Mouse (Mus musculus): ENCODE results near the gene Zfp644.
"Not testable (repeated sequence)": the region's sequence is repeated elsewhere in the genome, so short reads cannot be mapped to it uniquely, and the experiment has no call there.

The Zfp644 gene

GRCm38 (mm10) chr5:106696396-106697337 is at the start of gene Zfp644:
Zfp644 (minus strand) TSS chr5:106697287.
- peak; percentile 81 to 86 for DNase-seq (ENCODE audit: low spot score in 2 of 2)

DNA sequence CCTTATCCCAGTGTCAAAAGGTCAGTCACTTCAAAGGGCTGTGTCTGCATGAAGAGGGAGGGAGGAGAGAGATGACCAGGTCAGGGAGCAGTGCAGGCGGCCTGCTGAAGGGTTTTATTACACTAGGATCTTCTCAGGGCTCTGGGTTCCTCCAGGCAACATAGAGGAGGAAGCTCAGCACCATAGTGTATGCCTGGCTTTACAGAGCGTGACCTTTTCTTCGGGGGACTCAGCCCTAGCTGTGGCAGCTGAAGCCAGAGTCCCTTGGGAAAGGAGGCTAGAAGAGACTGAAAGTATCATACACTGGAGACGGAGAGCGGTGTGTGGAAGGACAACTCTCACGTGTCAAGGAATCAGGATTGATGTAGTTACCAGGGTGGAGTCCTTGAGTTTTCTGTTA is 42.6 kb upstream of the Zfp644 start:
- DNase-seq (ENCODE audit: low spot score in 2 of 2) = no peak

DNA sequence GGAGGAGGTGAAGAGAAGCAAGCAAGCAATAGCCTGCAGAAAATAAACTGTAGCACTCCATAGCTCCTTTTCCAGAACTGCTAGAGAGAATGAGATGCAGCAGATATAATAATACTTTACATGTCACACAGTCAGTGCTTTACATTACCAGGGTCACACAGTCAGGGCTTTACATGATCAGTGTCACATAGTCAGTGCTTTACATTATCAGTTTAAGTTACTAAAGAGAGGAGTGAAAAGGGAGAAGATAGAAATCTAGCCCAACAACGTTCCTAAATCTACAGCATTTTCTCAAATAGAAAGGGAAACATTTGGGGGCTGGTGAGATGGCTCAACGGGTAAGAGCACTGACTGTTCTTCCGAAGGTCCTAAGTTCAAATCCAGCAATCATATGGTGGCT is 26.4 kb upstream of the Zfp644 start:
- DNase-seq (ENCODE audit: low spot score in 2 of 2) = no peak

GRCm38 (mm10) chr5:106722771-106723170 is 25.7 kb upstream of the Zfp644 start:
- no peak for DNase-seq (ENCODE audit: low spot score in 2 of 2)

GRCm38 (mm10) chr5:106711870-106712277 is 14.8 kb upstream of the Zfp644 start:
- DNase-seq (ENCODE audit: low spot score in 2 of 2) = no peak

- DNase-seq (ENCODE audit: low spot score in 2 of 2) = no peak
Measured at GRCm38 (mm10) chr5:106711220-106711726, 14.2 kb upstream of the Zfp644 start.

- DNase-seq (ENCODE audit: low spot score in 2 of 2) = no peak
Measured at GRCm38 (mm10) chr5:106710611-106711010, 13.5 kb upstream of the Zfp644 start.

GRCm38 (mm10) chr5:106710085-106710409 is 13.0 kb upstream of the Zfp644 start:
- DNase-seq (ENCODE audit: low spot score in 2 of 2) = no peak

DNA sequence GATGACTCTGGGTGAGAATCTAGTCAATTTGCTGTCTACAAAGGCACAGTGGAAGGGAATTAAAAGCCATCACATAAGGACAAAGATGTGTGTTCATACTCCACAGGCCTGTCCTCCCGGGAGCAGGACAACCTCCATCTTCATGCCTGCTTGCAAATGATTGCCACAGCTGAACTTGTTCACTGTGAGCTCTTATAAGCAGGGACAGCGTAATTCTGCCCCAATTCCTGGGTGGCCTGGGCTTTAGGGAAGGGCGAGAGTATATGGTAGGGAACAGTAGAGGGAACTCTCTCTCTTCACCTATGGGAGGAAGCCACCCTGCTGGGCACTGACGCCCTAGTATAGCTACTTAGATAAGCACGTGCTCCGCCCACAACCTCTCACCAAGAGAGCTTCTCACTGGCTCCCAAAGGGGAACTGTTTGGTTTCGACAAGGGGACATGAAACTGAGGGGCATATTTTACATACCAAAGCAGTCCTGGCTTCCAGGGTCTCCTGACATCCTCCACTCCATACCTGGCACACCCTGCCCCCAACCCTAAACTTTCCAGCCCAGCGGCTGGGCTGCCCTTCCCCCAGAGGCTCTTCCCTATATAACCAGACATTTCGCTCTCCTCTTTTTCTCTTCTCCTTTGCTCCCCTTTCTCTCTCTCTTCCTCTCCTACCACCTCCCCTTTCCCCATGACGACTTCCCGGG is 12.4 kb upstream of the Zfp644 start:
- DNase-seq (ENCODE audit: low spot score in 2 of 2) = no peak

DNA sequence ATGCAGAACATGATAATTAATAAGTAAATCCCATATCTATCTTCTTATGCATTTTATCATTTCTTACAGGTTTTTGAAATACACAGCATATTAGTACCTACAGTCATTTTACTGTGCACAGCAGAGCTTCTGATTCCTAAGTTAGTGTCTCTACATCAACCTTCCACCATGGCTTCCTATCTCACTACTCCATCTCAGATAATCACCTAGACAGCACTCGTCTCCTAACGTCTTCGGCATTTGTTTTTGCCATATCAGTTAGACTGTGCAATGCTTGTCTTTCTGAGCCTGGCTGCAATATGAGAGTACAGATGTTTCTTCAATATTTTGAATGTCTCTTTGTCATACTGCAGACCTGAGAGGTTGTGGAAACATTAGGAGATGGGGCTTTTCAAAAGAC is 9.3 kb upstream of the Zfp644 start:
- no peak for DNase-seq (ENCODE audit: low spot score in 2 of 2)

GRCm38 (mm10) chr5:106705162-106705561 is 8.1 kb upstream of the Zfp644 start:
- no peak for DNase-seq (ENCODE audit: low spot score in 2 of 2)

DNA sequence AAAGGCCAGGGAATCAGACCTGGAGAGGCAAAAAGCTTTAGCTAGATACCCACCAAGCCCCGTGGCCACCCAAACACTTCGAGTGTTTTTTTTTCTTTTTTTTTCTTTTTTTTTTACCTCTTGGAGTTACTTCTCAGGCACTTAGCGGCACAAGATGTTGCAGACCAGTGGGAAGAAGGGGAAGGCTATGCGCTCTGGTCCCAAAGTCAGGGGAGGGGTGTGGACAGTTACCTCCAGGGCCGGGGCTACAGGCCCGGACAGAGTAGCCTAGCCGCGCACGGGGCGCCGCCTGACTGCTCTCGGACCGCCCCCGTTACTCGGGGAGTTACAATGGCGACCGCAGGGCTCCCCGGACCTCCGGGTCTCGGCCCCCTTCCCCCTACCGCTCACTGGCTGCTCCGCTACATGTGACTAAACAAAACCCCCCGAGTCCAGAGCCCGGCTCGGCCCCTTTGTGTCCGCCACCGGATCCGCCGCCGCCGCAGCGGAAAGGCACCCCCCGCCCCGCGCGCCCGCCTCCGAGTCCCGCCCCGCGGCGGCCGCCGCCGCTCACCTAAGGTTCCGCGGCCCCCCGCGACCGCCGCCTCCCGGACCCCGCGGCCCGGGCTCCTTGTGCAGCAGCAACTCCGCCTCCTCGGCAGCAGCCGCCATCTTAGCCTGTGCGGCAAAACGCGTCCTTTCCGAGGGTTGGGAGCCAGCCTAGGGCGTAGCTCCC is 1.2 kb downstream of the Zfp644 start:
- DNase-seq (ENCODE audit: low spot score in 2 of 2) = peak in 1 of 2 experiments; percentile 64

DNA sequence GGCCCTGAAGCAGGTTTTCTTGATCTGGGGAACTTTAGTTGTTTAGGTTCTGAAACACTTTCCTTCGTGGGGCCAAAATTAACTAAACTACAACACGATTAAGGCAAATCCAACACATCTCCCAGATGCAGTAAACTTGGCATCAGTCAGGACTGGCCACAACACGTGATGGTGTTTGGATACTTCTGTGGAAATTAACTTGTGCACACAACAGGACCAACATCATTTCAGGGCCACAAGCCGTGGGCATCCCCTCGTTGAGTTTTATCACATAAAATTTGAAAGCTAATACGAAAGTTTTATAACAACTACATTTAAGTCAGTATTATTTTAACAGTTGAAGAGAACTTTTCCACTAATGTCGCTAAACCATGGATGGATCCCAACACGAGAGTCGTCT is 1.9 kb downstream of the Zfp644 start:
- DNase-seq (ENCODE audit: low spot score in 2 of 2) = no peak

DNA sequence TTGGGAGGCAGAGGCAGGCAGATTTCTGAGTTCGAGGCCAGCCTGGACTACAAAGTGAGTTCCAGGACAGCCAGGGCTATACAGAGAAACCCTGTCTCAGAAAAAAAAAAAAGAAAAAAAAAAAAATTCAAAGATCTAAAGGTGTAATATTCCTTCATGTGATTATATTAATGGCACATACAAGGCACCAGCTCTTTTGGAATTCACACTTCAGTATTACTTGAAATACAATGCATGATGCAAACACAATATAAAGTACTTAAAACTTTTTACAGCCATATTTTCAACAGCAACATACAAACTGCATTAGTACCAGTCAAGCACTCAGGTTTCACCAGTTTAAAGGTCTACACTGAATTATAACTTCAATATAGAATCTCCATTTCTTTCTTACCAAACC is 2.4 kb downstream of the Zfp644 start:
- no peak for DNase-seq (ENCODE audit: low spot score in 2 of 2)

- no peak for DNase-seq (ENCODE audit: low spot score in 2 of 2)
Measured at GRCm38 (mm10) chr5:106693034-106693433, 4.1 kb downstream of the Zfp644 start.

GRCm38 (mm10) chr5:106680636-106681458 is 16.2 kb downstream of the Zfp644 start:
- DNase-seq (ENCODE audit: low spot score in 2 of 2) = no peak

- no peak for DNase-seq (ENCODE audit: low spot score in 2 of 2)
Measured at GRCm38 (mm10) chr5:106679659-106680058, 17.4 kb downstream of the Zfp644 start.

- not testable (repeated sequence) for DNase-seq (ENCODE audit: low spot score in 2 of 2)
Measured at GRCm38 (mm10) chr5:106678823-106679222, 18.3 kb downstream of the Zfp644 start.

- DNase-seq (ENCODE audit: low spot score in 2 of 2) = no peak
Measured at GRCm38 (mm10) chr5:106676784-106677183, 20.3 kb downstream of the Zfp644 start.

- no peak for DNase-seq (ENCODE audit: low spot score in 2 of 2)
Measured at GRCm38 (mm10) chr5:106672597-106672996, 24.5 kb downstream of the Zfp644 start.

GRCm38 (mm10) chr5:106671893-106672292 is 25.2 kb downstream of the Zfp644 start:
- DNase-seq (ENCODE audit: low spot score in 2 of 2) = no peak
